Mouse (Mus musculus) heart, postnatal 25 days (tissue): ENCODE data around the gene Nmrk2. TPM values are rescaled to one million over a fixed set of nuclear protein-coding genes. Genes with fewer than 3 reads are reported as not detected.
A peak's percentile ranks its signal among the peaks of the same experiment; 100 is the strongest.
"Not testable (repeated sequence)": the region's sequence is repeated elsewhere in the genome, so short reads cannot be mapped to it uniquely, and the experiment has no call there.

Source experiments
- DNase-seq: peaks from one replicate; pipeline ENCODE4 v3.0.0; 2022; ENCODE audit warnings: low spot score
- intact Hi-C: fragments of 180-260 bp; cut with DNase I; formaldehyde crosslinking; loops from one replicate; pipeline ENCODE4 v1.15.1; 2025
- total RNA-seq, 2 experiments: library from RNA; stranded (reverse); gene quantifications; 2 replicates each; pipeline ENCODE4 v1.2.3; 2021

Nmrk2 gene
- total RNA-seq, 2 experiments from 2014 or later, result 6.9 to 13.4 TPM

DNA sequence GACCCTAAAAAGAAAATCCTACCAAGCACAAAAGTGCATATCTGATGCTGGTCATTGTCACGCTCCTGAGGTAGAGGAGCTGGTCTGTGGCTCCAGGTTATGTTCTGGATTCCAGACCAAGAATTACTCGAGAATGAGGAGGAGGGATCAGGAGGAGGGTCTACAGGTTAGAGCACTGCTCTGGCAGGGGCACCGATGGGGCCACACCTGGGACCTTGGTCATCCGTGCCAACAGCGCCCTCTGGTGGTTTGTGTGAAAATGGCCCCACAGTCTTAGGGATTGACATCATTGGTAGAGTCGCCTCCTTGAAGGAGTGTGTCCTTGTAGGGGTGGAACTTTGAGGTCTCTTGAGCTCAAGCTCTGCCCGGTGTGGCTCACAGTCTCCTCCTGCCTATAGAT is 16.1 kb upstream of the Nmrk2 start:
- DNase-seq, result no peak
- intact Hi-C loops, result loop anchor here (1.0 kb wide), 1 partner anchor 20 kb away; no protein-coding TSS in a partner anchor

DNA sequence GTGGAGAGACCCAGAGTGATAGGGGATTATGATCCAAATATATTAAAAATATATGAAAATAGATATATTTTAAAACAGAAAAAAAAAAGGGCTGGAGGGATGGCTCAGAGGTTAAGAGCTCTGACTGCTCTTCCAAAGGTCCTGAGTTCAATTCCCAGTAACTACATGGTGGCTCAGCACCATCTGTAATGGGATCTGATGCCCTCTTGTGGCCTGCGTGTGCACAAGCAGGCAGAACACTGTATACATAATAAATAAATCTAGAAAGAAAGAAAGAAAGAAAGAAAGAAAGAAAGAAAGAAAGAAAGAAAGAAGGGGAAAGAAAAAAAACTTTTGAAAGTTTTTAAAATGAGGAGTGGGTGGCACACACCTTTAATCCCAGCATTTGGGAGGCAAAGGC is 15.4 kb upstream of the Nmrk2 start:
- DNase-seq, result not testable (repeated sequence)
- intact Hi-C loops, result loop anchor here (1.0 kb wide), 1 partner anchor 19 kb away; no protein-coding TSS in a partner anchor

DNA sequence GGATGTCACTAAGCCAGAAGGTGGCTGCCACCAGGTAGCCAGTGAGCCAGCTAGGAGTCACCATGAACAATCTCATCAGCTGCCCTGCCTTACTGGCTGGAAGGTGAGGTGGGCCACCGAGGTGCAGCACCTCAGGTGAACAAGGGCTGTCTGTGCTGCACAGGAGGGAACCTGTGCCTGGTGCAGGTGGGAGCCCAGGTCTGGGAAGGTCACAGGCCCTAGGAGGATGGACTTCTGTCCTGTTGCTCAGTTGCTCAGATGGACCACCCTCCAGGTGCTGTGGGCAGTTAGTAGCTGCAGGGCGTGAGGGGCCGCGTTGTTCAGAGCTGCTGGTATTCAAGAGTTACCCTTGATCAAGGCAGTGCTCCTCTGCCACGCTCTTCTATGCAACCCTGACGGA is 15.0 kb upstream of the Nmrk2 start:
- intact Hi-C loops, result loop anchor here (1.0 kb wide), 1 partner anchor 19 kb away; no protein-coding TSS in a partner anchor
- no peak for DNase-seq

DNA sequence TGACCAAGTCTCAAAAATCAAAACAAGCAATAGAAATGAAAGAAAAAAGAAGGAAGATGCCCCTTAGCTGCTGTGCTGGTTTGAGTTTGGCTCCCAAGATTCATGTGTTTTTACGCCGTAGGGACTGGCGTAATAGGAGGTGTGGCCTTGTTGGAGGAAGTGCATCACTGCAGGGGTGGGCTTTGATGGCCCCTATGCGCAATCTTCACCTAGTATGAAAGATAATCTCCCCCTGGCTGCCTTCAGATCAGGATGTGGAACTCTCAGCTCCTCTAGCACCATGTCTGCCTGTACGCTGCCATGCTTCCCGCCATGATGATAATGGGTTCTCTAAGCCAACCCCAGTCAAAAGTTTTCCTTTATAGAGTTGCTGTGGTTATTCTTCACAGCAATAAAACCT is 14.4 kb upstream of the Nmrk2 start:
- intact Hi-C loops, result no loop called here
- DNase-seq, result no peak

DNA sequence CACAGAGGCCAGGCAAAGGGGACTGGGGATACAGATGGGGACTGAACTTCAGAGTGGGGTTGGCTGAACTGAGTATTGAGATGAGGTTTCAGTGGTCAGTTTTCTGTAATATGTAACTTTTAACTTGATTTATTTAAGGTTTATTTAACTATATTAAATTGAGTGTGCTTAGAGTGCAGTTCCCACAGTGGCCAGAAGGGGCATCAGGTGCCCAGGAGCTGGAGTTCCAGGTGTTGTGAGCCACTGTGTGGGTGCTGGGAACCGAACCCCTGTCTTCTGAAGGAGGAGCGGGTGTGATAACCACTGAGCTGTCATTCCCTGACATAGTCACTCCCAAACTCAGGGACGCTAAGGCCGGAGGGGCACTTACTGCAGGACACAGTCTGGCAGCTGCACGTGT is 8.3 kb upstream of the Nmrk2 start:
- intact Hi-C loops, result no loop called here
- no peak for DNase-seq

DNA sequence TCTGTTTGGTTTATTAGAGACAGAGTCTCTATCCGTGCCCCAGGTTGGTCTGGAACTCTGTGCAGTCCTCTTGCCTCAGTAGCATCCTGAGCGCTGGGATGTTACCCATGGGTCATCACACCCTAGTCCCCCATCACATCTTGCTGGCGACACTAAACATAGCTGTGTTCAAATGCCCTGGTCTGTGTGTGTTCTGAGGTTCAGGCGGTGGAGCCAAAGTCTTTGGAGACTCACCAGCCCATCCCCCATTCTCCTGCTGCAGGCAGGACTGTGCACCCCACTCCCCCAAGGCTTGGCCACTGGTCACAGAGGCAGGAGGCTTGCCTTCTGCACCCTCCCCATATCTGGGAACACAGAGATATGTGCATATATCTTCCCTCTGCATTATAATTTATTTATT is 2.3 kb upstream of the Nmrk2 start:
- no peak for DNase-seq
- intact Hi-C loops, result no loop called here

DNA sequence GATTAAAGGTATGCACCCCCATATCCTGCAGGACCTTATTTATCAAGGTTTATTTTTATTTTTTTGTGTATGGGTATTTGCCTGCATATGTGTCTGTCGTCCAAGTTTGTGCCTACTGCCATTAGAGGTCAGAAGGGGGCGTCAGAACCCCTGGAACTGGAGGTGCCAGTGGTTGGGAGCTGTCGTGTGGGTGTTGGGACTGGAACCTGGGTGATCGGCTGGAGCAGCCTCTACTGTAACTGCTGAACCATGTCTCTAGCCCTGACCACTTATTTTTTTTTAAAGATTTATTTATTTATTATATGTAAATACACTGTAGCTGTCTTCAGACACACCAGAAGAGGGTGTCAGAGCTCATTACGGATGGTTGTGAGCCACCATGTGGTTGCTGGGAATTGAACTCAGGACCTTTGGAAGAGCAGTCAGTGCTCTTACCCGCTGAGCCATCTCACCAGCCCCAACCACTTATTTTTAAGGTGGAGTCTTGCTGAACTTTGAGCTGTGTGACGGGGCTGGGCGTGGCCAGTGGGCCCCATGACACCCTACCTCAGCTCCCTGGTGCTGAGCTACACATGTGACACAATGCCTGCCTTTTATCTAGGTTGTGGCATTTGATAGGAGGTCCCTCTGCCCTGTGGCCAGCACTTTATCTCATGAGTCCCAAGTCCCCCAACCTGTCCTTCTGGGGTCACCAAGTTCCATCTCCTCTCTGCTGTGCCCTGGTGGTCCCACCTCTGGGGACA is 1.3 kb upstream of the Nmrk2 start:
- no peak for DNase-seq
- intact Hi-C loops, result no loop called here

DNA sequence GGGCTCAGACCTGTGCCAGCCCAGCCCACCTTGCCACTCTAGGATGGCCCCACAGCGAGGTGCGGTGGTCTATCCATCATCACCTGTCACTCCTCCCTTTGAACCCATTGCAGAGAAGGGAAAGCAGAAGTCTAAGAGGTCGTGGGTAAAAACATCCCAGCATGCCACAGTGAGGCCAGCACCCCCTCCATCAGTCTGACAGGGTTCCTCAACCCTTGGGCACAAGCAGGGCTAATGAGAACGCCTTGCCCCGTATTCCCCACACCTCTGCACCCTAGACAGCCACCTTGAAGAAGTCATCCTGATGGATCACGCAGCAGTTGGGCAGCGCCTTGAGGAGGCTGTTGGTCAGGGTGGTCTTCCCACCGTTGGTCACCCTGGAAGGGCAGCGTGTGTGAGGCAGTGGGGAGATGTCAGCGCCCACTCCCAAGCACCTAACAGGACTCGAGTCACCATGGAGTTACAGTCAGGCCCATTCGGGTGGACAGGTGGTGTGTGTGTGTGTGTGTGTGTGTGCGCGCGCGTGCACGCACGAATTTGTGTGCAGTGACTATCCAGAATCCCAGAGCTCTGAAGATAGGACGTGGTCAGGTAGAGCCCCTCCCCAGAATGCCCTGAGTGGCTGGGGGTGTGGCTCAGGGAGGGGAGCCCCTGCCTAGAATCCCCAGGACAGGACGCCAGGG is 1.1 kb downstream of the Nmrk2 start:
- intact Hi-C loops, result no loop called here
- DNase-seq, result no peak

DNA sequence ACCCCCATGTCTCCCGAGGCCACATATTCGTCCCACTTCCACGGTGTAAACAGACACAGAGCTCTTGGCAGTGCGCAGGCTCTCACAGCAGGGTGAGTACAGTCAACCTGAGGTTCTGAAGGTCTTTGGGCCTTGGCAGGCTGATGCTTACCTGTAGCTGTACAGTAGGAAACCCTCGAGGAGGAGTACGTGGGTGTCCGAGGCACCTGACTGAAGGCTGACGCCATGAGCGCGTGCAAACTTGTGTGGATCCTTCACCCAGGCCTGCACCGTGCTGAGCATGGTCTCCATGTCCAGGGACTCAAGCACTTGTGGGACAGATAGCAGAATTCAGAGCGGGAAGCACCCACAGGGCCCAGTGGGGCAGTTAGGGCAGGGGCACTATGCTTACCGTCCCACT is 1.7 kb downstream of the Nmrk2 start:
- DNase-seq, result no peak
- intact Hi-C loops, result no loop called here

DNA sequence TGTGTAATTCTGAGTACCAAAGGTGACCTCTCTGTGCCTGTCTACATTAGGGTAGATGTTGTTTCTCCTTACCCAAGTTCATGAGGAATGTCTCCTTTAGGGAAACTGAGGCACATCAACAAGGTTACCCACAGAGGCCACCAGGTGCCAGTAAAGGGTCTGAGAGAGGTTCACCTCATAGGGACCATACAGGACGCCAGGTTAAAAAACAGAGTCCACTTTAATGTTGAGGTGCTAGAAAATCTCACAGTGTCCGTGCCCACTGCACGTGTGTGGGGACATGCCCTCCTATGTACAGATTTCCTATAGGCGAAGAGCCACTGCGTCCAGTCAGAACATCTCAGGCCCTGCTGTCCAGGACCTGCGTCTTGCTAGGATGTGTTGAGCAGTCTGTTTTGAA is 2.9 kb downstream of the Nmrk2 start:
- DNase-seq, result no peak
- intact Hi-C loops, result loop anchor here (1.0 kb wide), 1 partner anchor 18 kb away; no protein-coding TSS in a partner anchor

DNA sequence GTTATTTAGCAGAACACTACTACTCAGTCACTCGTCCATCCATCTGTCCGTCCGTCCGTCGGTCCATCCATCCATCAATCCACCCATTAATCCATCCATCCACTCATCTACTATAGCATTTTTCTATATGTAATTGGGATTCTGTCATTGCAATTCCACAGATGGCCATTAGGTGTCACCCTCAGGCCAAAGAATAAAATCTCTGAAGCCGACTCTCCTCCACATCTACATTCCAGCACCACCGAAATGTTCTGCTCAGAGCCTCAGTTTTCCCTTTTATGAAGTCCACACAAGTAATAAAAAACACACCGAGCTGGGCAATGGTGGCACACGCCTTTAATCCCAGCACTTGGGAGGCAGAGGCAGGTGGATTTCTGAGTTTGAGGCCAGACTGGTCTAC is 3.6 kb downstream of the Nmrk2 start:
- intact Hi-C loops, result loop anchor here (1.0 kb wide), 1 partner anchor 19 kb away; no protein-coding TSS in a partner anchor
- DNase-seq, result no peak

DNA sequence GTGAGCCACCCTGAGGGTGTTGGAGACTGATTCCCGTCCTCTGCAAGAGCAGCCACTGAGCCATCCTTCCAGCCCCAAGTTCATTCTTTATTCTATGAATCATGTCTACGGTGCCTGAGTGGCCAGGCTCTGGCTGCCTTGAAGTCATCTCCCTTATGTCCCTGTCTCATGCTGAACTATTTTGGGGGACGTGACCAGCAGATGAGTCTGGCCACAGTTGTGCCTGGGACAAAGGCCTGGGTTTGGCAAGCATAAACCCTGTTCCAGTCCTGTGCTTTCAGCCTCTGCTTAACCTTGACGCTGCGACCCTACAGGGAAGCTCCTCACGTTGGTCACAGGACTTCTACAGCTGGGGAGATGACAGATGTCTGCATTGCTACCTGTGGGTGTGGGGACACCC is 4.5 kb downstream of the Nmrk2 start:
- intact Hi-C loops, result no loop called here
- DNase-seq, result no peak

DNA sequence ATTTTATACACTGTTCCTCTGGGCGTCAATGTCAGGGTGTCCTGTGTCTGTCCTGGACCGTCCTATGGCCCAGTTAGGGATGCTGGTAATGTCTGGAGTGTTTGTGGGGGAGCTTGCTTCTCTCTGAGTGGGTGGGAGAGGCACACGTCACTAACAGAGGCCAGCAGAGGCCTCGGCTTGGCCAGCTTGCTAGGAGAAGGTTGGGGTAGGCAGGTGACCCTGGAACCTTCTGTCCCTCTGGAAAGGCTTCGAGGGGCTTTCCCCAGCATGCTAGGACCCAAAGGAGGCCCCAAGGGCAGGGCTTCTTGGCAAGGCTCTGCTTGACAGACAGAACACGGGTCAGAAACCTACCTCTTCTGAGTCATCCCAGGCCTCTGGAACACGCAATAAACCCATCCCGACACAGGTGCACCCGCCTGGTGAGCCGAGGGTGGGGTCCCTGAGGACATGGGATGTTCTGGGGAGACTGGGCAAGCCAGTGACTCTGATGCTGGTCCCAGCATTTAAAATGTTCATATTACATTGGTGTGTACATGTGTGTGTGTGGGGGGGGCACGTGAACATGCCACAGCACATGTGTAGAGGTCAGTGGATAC is 5.3 kb downstream of the Nmrk2 start:
- intact Hi-C loops, result no loop called here
- no peak for DNase-seq

DNA sequence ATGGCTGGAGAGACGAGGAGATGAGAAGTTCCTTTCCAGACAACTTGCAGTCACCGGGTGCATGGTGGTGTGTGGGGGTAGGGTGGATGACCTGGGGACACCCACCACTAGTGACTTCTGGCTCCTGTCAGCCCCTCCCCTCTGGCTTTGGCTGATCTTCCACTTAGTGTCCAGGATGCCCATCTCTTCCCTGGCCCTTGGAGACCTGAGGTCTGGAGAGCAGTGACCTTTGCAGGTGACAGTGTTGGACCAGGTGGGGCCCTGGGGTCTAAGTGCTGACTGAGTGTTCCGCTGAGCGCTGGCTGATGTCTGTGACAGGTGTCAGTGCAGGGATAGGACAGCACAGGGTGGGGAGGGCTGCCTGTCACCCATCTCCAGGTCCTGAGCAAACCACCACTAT is 6.6 kb downstream of the Nmrk2 start:
- intact Hi-C loops, result no loop called here
- DNase-seq, result no peak

DNA sequence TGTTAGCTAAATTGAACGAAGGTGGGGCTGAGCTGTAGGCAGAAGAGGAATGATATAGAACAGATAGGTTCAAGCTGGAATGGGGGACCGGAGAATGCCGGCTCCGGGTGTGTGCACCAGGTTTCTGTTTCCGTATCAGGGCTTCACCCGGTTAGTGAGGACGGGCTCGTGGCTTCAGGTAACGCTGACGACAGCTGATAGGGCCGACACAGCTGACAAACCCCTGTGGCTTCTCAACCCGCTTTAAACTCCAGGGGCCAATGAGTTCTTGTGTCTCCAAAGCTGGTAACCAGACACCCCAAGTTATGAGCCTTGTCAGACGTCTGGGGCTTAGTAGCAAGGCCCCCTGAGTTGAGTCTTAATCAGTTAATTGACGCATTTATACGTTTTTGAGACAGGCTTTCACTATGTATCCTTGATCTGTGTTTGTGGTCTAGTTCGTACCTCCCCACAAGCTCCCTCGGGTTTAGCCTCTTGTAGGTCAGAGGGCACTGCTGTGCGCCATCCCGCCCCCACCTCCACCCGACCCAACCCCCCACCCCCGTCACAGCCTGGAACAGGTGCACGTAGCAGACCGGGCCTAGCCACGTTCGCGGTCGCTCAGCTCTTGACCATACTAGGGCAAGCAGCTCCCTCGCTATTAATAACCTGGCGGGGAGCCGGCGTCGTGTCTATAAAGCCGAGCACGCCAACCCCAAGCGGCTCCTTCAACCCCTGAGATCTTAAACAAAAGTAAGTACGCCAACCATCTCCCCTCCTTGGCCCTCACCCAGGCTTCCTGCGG is 7.7 kb downstream of the Nmrk2 start:
- intact Hi-C loops, result no loop called here
- no peak for DNase-seq

DNA sequence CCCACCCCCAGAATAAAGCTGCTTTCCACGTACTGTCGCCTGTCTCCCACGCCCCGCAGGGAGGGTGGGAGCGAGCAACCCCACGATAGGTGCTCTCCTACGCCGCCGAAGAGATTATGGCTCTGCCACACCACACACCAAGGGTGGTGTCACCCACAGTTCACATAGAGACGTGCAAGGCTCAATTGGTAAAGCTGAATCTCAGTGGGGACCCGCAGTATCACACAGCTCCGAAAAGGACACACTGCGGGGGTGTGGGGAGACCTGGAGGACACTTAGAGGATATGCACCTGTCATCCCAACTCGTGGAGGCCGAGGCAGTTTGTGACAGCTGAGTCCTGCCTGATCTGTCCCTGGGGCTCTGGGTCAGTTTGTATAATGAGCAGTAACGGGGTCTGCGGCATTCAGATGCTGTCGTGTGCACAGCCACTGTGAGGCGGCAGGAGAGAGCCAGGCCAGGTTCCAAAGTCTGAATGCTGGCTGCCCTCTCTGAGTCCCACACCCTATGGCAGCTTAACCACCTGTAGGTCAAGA is 8.8 kb downstream of the Nmrk2 start:
- DNase-seq, result no peak
- intact Hi-C loops, result no loop called here

DNA sequence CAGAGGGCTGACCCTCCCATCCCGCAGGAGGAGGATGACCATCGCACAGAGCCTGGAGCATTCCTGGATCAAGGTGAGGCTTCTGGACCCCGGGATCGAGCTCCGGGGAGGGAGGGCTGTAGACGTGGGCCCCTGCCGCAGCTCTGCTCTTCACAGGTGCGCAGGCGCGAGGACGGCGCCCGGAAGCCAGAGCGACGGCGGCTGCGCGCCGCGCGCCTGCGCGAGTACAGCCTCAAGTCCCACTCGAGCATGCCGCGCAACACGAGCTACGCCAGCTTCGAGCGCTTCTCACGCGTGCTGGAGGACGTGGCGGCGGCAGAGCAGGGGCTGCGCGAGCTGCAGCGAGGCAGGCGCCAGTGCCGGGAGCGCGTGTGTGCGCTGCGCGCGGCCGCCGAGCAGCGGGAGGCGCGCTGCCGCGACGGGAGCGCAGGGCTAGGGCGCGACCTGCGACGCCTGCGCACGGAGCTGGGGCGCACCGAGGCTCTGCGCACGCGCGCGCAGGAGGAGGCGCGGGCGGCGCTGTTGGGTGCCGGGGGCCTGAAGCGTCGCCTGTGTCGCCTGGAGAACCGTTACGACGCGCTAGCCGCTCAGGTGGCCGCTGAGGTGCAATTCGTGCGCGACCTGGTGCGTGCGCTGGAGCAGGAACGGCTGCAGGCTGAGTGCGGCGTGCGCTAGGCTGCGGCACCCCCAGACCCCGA is 9.4 kb downstream of the Nmrk2 start:
- intact Hi-C loops, result no loop called here
- peak; percentile 79 for DNase-seq

DNA sequence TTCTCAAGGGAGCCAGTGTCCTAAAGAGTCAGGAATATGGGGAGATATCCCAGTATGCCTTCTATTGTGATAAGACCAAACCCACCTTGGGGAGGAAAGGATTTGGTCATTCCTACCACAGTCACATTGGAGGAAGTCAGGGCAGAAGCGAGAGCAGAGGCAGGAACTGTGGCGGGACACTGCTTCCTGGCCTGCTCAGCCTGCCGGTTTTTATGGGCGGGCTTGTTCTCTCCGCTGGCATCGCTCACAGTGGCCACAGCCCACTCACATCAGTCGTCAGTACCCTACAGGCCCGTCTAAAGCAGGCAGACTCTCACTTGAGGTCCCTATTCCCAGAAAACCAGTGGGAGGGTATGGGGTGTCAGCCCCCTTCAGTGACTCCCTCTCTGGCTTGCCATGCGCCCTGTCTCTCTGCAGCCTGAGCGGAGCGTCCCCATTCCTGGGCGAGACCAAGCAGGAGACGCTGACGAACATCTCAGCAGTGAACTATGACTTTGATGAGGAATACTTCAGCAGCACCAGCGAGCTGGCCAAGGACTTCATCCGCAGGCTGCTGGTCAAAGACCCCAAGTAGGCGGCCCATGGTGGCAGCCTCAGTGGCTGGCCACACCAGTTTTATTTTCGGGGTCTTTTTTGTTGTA is 10.4 kb downstream of the Nmrk2 start:
- intact Hi-C loops, result no loop called here
- no peak for DNase-seq

DNA sequence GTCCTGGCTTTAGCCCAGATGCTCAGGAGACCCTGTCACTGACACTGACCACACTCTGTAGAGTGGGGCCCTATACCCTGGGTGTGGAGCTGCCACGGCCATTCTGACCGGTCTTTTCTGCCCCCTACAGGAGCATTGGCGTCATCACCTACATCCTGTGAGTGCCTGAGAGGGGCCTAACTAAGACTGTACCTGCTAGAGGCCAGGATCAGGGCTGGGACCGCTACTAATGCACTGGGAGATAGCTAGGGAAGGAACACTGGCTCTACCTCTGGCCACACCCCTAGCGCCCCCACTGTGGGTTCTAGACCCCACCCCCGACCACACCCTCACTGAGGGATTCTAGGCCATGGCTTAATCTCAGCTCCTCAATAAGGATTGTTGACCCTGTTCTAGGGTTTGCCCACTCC is 10.9 kb downstream of the Nmrk2 start:
- intact Hi-C loops, result no loop called here
- DNase-seq, result no peak
